Comparison of ENCODE assay signal across 34 mouse cellular contexts in the genomic region with DNA sequence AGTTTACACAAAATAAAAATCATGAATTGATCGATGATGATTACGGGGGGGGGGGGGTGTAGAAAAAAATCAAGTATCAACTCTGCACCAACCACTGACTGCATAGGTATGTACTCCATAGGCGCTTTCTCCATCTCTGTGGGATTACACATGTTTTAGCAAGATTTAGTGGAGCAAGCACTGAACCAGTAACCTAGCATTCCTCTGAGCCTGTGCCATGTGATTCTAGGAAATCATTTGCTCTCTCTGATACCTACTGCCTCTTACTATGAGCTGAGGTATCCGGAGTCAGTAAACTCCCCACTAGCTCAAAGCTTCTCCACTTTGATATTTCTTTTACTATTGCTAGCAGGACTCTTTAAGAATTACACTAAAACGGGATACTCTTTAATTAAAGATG. TPM values are rescaled to one million over a fixed set of nuclear protein-coding genes. Genes with fewer than 3 reads are reported as not detected.
"Had no signal": no experiment of that assay in that cellular context is flagged by ENCODE, and none has a peak within 500 bp of the region (broad histone marks: within the 10 kb centered on the region; RNA-seq: fewer than 3 reads in every experiment).

No protein-coding gene starts in this region.

- H3K27me3 ChIP-seq: heart, embryonic 13.5 days; heart, embryonic 15.5 days; hindbrain, embryonic 13.5 days; hindbrain, embryonic 15.5 days; limb, embryonic 12.5 days; liver, embryonic 13.5 days; liver, embryonic 15.5 days had no signal

- H3K36me3 ChIP-seq: heart, embryonic 13.5 days; heart, embryonic 15.5 days; hindbrain, embryonic 13.5 days; hindbrain, embryonic 15.5 days; limb, embryonic 10.5 days; limb, embryonic 12.5 days; liver, embryonic 13.5 days; liver, embryonic 15.5 days had no signal

- H3K4me3 ChIP-seq: heart, adult 2 months; heart, embryonic 13.5 days; heart, embryonic 15.5 days; hindbrain, embryonic 13.5 days; hindbrain, embryonic 15.5 days; layer of hippocampus, adult 2 months; left cerebral cortex, adult 2 months; limb, embryonic 10.5 days; limb, embryonic 12.5 days; liver, embryonic 13.5 days; liver, embryonic 15.5 days had no signal

- H3K9me3 ChIP-seq: heart, embryonic 13.5 days; heart, embryonic 15.5 days; hindbrain, embryonic 13.5 days; hindbrain, embryonic 15.5 days; limb, embryonic 10.5 days; limb, embryonic 12.5 days; liver, embryonic 13.5 days; liver, embryonic 15.5 days had no signal

- H3K9ac ChIP-seq: heart, embryonic 13.5 days; heart, embryonic 15.5 days; hindbrain, embryonic 13.5 days; hindbrain, embryonic 15.5 days; limb, embryonic 12.5 days; liver, embryonic 13.5 days; liver, embryonic 15.5 days; liver, postnatal 0 days had no signal

- H3K27ac ChIP-seq: heart, adult 2 months; hindbrain, embryonic 13.5 days; hindbrain, embryonic 15.5 days; hindbrain, postnatal 0 days; layer of hippocampus, adult 2 months; left cerebral cortex, adult 2 months; limb, embryonic 10.5 days; limb, embryonic 12.5 days; liver, embryonic 13.5 days; liver, embryonic 15.5 days had no signal

- ATAC-seq: hindbrain, postnatal 0 days; intestine, embryonic 16.5 days; liver, postnatal 0 days had no signal

- H3K4me2 ChIP-seq: heart, embryonic 11.5 days; heart, embryonic 13.5 days; heart, embryonic 15.5 days; hindbrain, embryonic 13.5 days; hindbrain, embryonic 15.5 days; limb, embryonic 12.5 days; liver, embryonic 11.5 days; liver, embryonic 13.5 days; liver, embryonic 15.5 days had no signal

- DNase-seq: gastrocnemius, postnatal 14 days; gastrocnemius, postnatal 36 days; heart, adult 2 months; heart, postnatal 14 days; heart, postnatal 36 days; liver; liver, embryonic 13.5 days; liver, postnatal 0 days; lung, adult 2 months had no signal

RNA-seq across cellular contexts. Expression of a gene that starts 43.2 kb away (rescaled TPM):
- total RNA-seq: hematopoietic stem cell, adult 5-6 weeks had no signal

RNA-seq across cellular contexts. Expression of a gene that starts 54.0 kb away (rescaled TPM):
- total RNA-seq: gastrocnemius, adult 8-10 months; gastrocnemius, postnatal 14 days; gastrocnemius, postnatal 36 days; heart, adult 2 months; heart, postnatal 14 days; heart, postnatal 36 days; hematopoietic stem cell, adult 5-6 weeks; hindbrain, postnatal 0 days; layer of hippocampus, adult 2 months; layer of hippocampus, postnatal 10 days; layer of hippocampus, postnatal 25 days; left cerebral cortex, adult 2 months; left cerebral cortex, postnatal 14 days; left cerebral cortex, postnatal 36 days had no signal
- polyA plus RNA-seq: frontal cortex, adult 2 months; gonadal fat pad, adult 2 months; heart, adult 2 months; heart, embryonic 11.5 days; heart, embryonic 15.5 days; heart, postnatal 0 days; hindbrain, embryonic 11.5 days; hindbrain, embryonic 13.5 days; hindbrain, embryonic 15.5 days; hindbrain, postnatal 0 days; intestine, embryonic 14.5 days; limb, embryonic 10.5 days; limb, embryonic 12.5 days; limb, embryonic 14.5 days; liver, embryonic 11.5 days; liver, embryonic 13.5 days; liver, embryonic 15.5 days; liver, postnatal 0 days; lung, adult 2 months had no signal
